Mouse (Mus musculus) urinary bladder, adult 18-20 months (tissue): Measurements from ENCODE around the gene Myef2.

Experiments
- DNase-seq, 2 experiments: peaks; one replicate each; pipeline ENCODE4 v3.0.0; 2022; ENCODE audit warnings: low spot score in 2 of 2, mixed read lengths in 2 of 2

The Myef2 gene

GRCm38 (mm10) chr2:125067894-125068293 lies 55.6 kb downstream of the Myef2 start, which contains the start of gene Slc24a5:
Gene Slc24a5 (plus strand): TSS chr2:125068124.
- DNase-seq = no peak

- no peak for DNase-seq
Observed at GRCm38 (mm10) chr2:125067373-125067772, 56.1 kb downstream of the Myef2 start.

GRCm38 (mm10) chr2:125062944-125063343 lies 60.5 kb downstream of the Myef2 start:
- DNase-seq = no peak

- no peak for DNase-seq
Observed at GRCm38 (mm10) chr2:125061451-125061850, 62.0 kb downstream of the Myef2 start.

- no peak for DNase-seq
Observed at GRCm38 (mm10) chr2:125057250-125057815, 66.1 kb downstream of the Myef2 start.

- no peak for DNase-seq
Observed at GRCm38 (mm10) chr2:125055316-125055903, 68.1 kb downstream of the Myef2 start.
